Mouse (Mus musculus) liver, embryonic 14.5 days (tissue): ENCODE data around the gene Rps25. TPM values are rescaled to one million over a fixed set of nuclear protein-coding genes. Genes with fewer than 3 reads are reported as not detected.
"Not testable (repeated sequence)": the region's sequence is repeated elsewhere in the genome, so short reads cannot be mapped to it uniquely, and the experiment has no call there.

Source experiments
- ATAC-seq: fragments of 200-750 bp; cut with Nextera tagmentation; 2 replicates; pipeline ENCODE4 v1.8.0; 2017; ENCODE audit warnings: moderate number of reproducible peaks, mild to moderate bottlenecking, moderate library complexity; ENCODE audit not compliant: insufficient read depth
- DNase-seq, 3 experiments: peaks; one replicate each; pipeline ENCODE4 v3.0.0-alpha.2; 2012 to 2013; ENCODE audit warnings: low read depth in 3 of 3, low spot score in 3 of 3
- H3K27ac ChIP-seq: fragments of 300-500 bp; sonication (generic); 2 replicates; pipeline ENCODE4 v1.5.1; 2014; ENCODE audit warnings: moderate library complexity, mild to moderate bottlenecking, control low read depth, inconsistent platforms
- H3K27me3 ChIP-seq: fragments of 300-500 bp; sonication (generic); 2 replicates; pipeline ENCODE4 v1.6.1; 2014; ENCODE audit warnings: mild to moderate bottlenecking, low read length, moderate library complexity; ENCODE audit not compliant: control insufficient read depth, insufficient read depth
- H3K36me3 ChIP-seq: fragments of 300-500 bp; sonication (generic); replicated peaks from 2 replicates; pipeline ENCODE4 v1.6.1; 2014; ENCODE audit warnings: low read depth; ENCODE audit not compliant: control insufficient read depth, insufficient read depth
- H3K4me1 ChIP-seq, 2 experiments: fragments of 200-500 bp in 1 of 2; fragments of 300-500 bp in 1 of 2; sonication (generic) in 1 of 2; replicated peaks; 2 replicates each; pipeline ENCODE4 v1.6.1; 2012 to 2014; ENCODE audit warnings: antibody characterized with exemption in 1 of 2, inconsistent platforms in 1 of 2, low read length in 1 of 2; ENCODE audit not compliant: control insufficient read depth in 2 of 2, insufficient read depth in 2 of 2
- H3K4me2 ChIP-seq: fragments of 300-500 bp; sonication (generic); 2 replicates; pipeline ENCODE4 v1.6.1; 2014; ENCODE audit warnings: low read depth, mild to moderate bottlenecking, control low read depth, moderate library complexity
- H3K4me3 ChIP-seq, 2 experiments: fragments of 200-500 bp in 1 of 2; fragments of 300-500 bp in 1 of 2; sonication (generic) in 1 of 2; 2 replicates each; pipeline ENCODE4 v1.5.1; 2012 to 2014; ENCODE audit warnings: low read depth in 2 of 2, low read length in 2 of 2, mild to moderate bottlenecking in 2 of 2, control low read depth in 1 of 2, inconsistent platforms in 1 of 2, moderate library complexity in 1 of 2; ENCODE audit not compliant: insufficient read depth in 1 of 2
- H3K9ac ChIP-seq: fragments of 300-500 bp; sonication (generic); replicated peaks from 2 replicates; pipeline ENCODE4 v1.6.1; 2014; ENCODE audit warnings: mild to moderate bottlenecking, control low read depth, moderate library complexity
- H3K9me3 ChIP-seq: fragments of 300-500 bp; sonication (generic); 2 replicates; pipeline ENCODE4 v1.6.1; 2016; ENCODE audit warnings: low read length, mixed read lengths; ENCODE audit not compliant: control insufficient read depth
- CTCF ChIP-seq: IDR thresholded peaks from 2 replicates; pipeline ENCODE4 v1.5.1; 2016; ENCODE audit warnings: antibody characterized with exemption, low read depth, control low read depth
- EP300 ChIP-seq: IDR thresholded peaks from 2 replicates; pipeline ENCODE4 v1.6.1; 2016; ENCODE audit warnings: antibody characterized with exemption, low read depth
- WGBS: fragments of 180-500 bp; shearing (Covaris S2); extraction: QIAGEN DNeasy Blood & Tissue Kit; methylation state at CpG from one replicate; pipeline ENCODE4 v1.1.7; 2014; ENCODE audit not compliant: insufficient replicate concordance; 5-methylcytosine and 5-hydroxymethylcytosine counted together
- polyA plus RNA-seq, 2 experiments: library from polyadenylated mRNA; depleted of rRNA in 1 of 2; stranded (reverse) in 1 of 2; unstranded in 1 of 2; fragments of >200 nt; fragmentation: Nextera tagmentation in 1 of 2; extraction: Ambion mirVana in 1 of 2; gene quantifications; 2 replicates each; pipeline versions ENCODE4 v1.2.1 to v1.2.3; 2012 to 2014

Gene Rps25
- polyA plus RNA-seq (2012; rRNA removed) (350 and 717 TPM in 2 replicates), polyA plus RNA-seq (2014; fragmentation: Nextera tagmentation; extraction: Ambion mirVana) (1,544 and 1,614 TPM in 2 replicates)

- peak within 1 kb of the TSS; percentile 79 for H3K9ac ChIP-seq
- peak within 1 kb of the TSS; percentile 72 to 98 for H3K4me3 ChIP-seq
- H3K27me3 ChIP-seq: no peaks in the 10 kb centered on the region
- peaks cover 10 to 30% of the 10 kb centered on the region in 2 experiments for H3K4me1 ChIP-seq
- WGBS: under 1% methylated on average over 51 of the region's 51 CpGs
- TF ChIP-seq CTCF (no peak), EP300 (no peak)
- H3K36me3 ChIP-seq: peaks cover 50% of the 10 kb centered on the region
- no peaks in the 10 kb centered on the region for H3K9me3 ChIP-seq
- H3K4me2 ChIP-seq: peak within 1 kb of the TSS; percentile 95
- H3K27ac ChIP-seq: peak within 1 kb of the TSS; percentile 73
- DNase-seq (peak; percentile 88 to 91 (median 90)), ATAC-seq (peak; percentile 95)
Observed at GRCm38 (mm10) chr9:44406906-44407751, at the start of gene Rps25, which contains the start of gene Trappc4. Gene Rps25 (plus strand): TSS chr9:44407139. Gene Trappc4 (minus strand): TSS chr9:44407600.

GRCm38 (mm10) chr9:44357207-44357606, 49.7 kb upstream of the Rps25 start:
- no peaks in the 10 kb centered on the region for H3K27me3 ChIP-seq
- no peaks in the 10 kb centered on the region for H3K9me3 ChIP-seq
- peaks cover 62% of the 10 kb centered on the region for H3K36me3 ChIP-seq
- whole genome bisulfite sequencing: 63% methylated on average over 4 of the region's 4 CpGs
- H3K9ac ChIP-seq: no peak overlapping the region; the same call in 1 of the 2 replicates
- H3K27ac ChIP-seq: no peak overlapping the region
- peak in 1 of 3 experiments; percentile 54 for DNase-seq
- ATAC-seq: no peak
- H3K4me2 ChIP-seq: no peak overlapping the region; the same call in 1 of the 2 replicates
- H3K4me1 ChIP-seq: peaks cover 6 to 7% of the 10 kb centered on the region in 2 experiments; a peak in 3 of 4 replicates
- no peak for TF ChIP-seq EP300
- TF ChIP-seq CTCF: peak; percentile 66
- H3K4me3 ChIP-seq: no peak overlapping the region

GRCm38 (mm10) chr9:44361190-44361917, 45.6 kb upstream of the Rps25 start, which contains the start of gene Vps11:
Gene Vps11 (minus strand): TSS chr9:44361670.
- H3K9ac ChIP-seq: peak within 1 kb of the TSS; percentile 82
- peak; percentile 88 for ATAC-seq
- H3K9me3 ChIP-seq: no peaks in the 10 kb centered on the region
- H3K27me3 ChIP-seq: no peaks in the 10 kb centered on the region
- H3K27ac ChIP-seq: peak within 1 kb of the TSS; percentile 77
- H3K4me2 ChIP-seq: peak within 1 kb of the TSS; percentile 86
- TF ChIP-seq EP300 (0 out of 2 replicates have a peak, but pooled peaks have one; percentile 15), CTCF (peak; percentile 31; the same call in 1 of the 2 replicates)
- H3K4me1 ChIP-seq: peaks cover 6 to 7% of the 10 kb centered on the region in 2 experiments; a peak in 3 of 4 replicates
- H3K36me3 ChIP-seq: peaks cover 26% of the 10 kb centered on the region
- H3K4me3 ChIP-seq: peak within 1 kb of the TSS; percentile 91 to 93
- WGBS: under 1% methylated on average over 44 of the region's 44 CpGs
- peak; percentile 94 to 96 (median 95) for DNase-seq

GRCm38 (mm10) chr9:44361931-44362330, 45.0 kb upstream of the Rps25 start:
- ATAC-seq: peak; percentile 44; the same call in 1 of the 2 replicates
- WGBS: 36% methylated on average over 4 of the region's 4 CpGs
- H3K27me3 ChIP-seq: not testable (repeated sequence)

More at GRCm38 (mm10) chr9:44361931-44362330, 45.0 kb upstream of the Rps25 start:
- H3K9me3 ChIP-seq, DNase-seq, H3K4me1 ChIP-seq: not testable (repeated sequence)
- Histone ChIP-seq H3K36me3 (peaks cover 21% of the 10 kb centered on the region), H3K4me3 (peak overlapping the region; percentile 91 to 93; a peak in 3 of 4 replicates), H3K9ac (peak overlapping the region; percentile 56), H3K27ac (peak overlapping the region; percentile 77), H3K4me2 (peak overlapping the region; percentile 86)
